Mouse (Mus musculus): Measurements from ENCODE around the gene Lgals2. TPM values are rescaled to one million over a fixed set of nuclear protein-coding genes. Genes with fewer than 3 reads are reported as not detected.

Lgals2 gene
- polyA plus RNA-seq, 1 experiment = 2.8 TPM

DNA sequence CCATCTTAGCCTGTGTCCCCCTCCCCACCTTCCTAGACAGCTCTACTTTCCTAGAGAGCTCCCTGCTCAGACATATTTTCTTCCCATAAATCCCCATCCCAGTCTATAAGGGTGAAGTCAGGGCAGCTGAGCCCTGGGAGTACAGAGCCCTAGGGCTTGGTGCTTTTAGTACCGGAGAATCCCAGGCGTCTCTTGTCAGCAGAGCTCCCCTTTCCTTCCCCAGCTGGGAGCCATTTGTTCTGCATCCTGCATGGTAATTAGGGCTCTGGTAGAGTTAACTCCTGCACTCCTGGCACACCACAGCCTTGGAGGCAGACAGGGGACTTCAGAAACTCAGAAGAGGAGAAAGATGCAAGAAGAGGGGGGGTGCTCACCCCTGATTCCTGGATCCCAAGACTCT, 15.6 kb downstream of the Lgals2 start:
- Histone ChIP-seq H3K27me3 (ENCODE audit: control insufficient read depth, insufficient read depth, low read length) (no peaks in the 10 kb centered on the region; the same call in 1 of the 2 replicates), H3K4me3 (ENCODE audit: control insufficient read depth, low read depth, low read length) (no peak overlapping the region), H3K27ac (ENCODE audit: control insufficient read depth, insufficient read depth, low read depth, low read length) (no peak overlapping the region), H3K4me1 (ENCODE audit: control insufficient read depth, insufficient read depth, low read length) (peaks cover 10% of the 10 kb centered on the region), H3K36me3 (ENCODE audit: control insufficient read depth, insufficient read depth, low read length) (no peaks in the 10 kb centered on the region)
- TF ChIP-seq POLR2A (IDR thresholded peaks at IDR 0.05; ENCODE audit: control insufficient read depth, low read depth, low read length) (no peak), CTCF (IDR thresholded peaks at IDR 0.05; ENCODE audit: control insufficient read depth, insufficient read depth, insufficient replicate concordance, low read depth, low read length) (no peak)

GRCm38 (mm10) chr15:78836086-78836621, 19.2 kb downstream of the Lgals2 start:
- Histone ChIP-seq H3K4me3 (ENCODE audit: control insufficient read depth, low read depth, low read length) (no peak overlapping the region), H3K4me1 (ENCODE audit: control insufficient read depth, insufficient read depth, low read length) (peaks cover 2% of the 10 kb centered on the region), H3K27me3 (ENCODE audit: control insufficient read depth, insufficient read depth, low read length) (no peaks in the 10 kb centered on the region), H3K36me3 (ENCODE audit: control insufficient read depth, insufficient read depth, low read length) (no peaks in the 10 kb centered on the region), H3K27ac (ENCODE audit: control insufficient read depth, insufficient read depth, low read depth, low read length) (no peak overlapping the region; the same call in 1 of the 2 replicates)
- TF ChIP-seq CTCF (IDR thresholded peaks at IDR 0.05; ENCODE audit: control insufficient read depth, insufficient read depth, insufficient replicate concordance, low read depth, low read length) (no peak), POLR2A (IDR thresholded peaks at IDR 0.05; ENCODE audit: control insufficient read depth, low read depth, low read length) (no peak)

- Histone ChIP-seq H3K4me3 (ENCODE audit: control insufficient read depth, low read depth, low read length) (no peak overlapping the region), H3K4me1 (ENCODE audit: control insufficient read depth, insufficient read depth, low read length) (peaks cover 2% of the 10 kb centered on the region), H3K27ac (ENCODE audit: control insufficient read depth, insufficient read depth, low read depth, low read length) (peak overlapping the region; percentile 37), H3K27me3 (ENCODE audit: control insufficient read depth, insufficient read depth, low read length) (no peaks in the 10 kb centered on the region), H3K36me3 (ENCODE audit: control insufficient read depth, insufficient read depth, low read length) (no peaks in the 10 kb centered on the region)
- no peak for TF ChIP-seq CTCF (IDR thresholded peaks at IDR 0.05; ENCODE audit: control insufficient read depth, insufficient read depth, insufficient replicate concordance, low read depth, low read length)
- TF ChIP-seq POLR2A (IDR thresholded peaks at IDR 0.05; ENCODE audit: control insufficient read depth, low read depth, low read length) = no peak
Observed at GRCm38 (mm10) chr15:78835200-78836085, 19.9 kb downstream of the Lgals2 start.

- peaks cover 2% of the 10 kb centered on the region for H3K4me1 ChIP-seq (ENCODE audit: control insufficient read depth, insufficient read depth, low read length)
- TF ChIP-seq CTCF (IDR thresholded peaks at IDR 0.05; ENCODE audit: control insufficient read depth, insufficient read depth, insufficient replicate concordance, low read depth, low read length) (no peak), POLR2A (IDR thresholded peaks at IDR 0.05; ENCODE audit: control insufficient read depth, low read depth, low read length) (no peak)
- H3K36me3 ChIP-seq (ENCODE audit: control insufficient read depth, insufficient read depth, low read length) = no peaks in the 10 kb centered on the region
- H3K27me3 ChIP-seq (ENCODE audit: control insufficient read depth, insufficient read depth, low read length) = no peaks in the 10 kb centered on the region
- no peak overlapping the region for H3K27ac ChIP-seq (ENCODE audit: control insufficient read depth, insufficient read depth, low read depth, low read length)
- no peak overlapping the region for H3K4me3 ChIP-seq (ENCODE audit: control insufficient read depth, low read depth, low read length)
Observed at GRCm38 (mm10) chr15:78834233-78835005, 20.9 kb downstream of the Lgals2 start.

- Histone ChIP-seq H3K27me3 (ENCODE audit: control insufficient read depth, insufficient read depth, low read length) (no peaks in the 10 kb centered on the region), H3K4me1 (ENCODE audit: control insufficient read depth, insufficient read depth, low read length) (peaks cover 2% of the 10 kb centered on the region), H3K36me3 (ENCODE audit: control insufficient read depth, insufficient read depth, low read length) (no peaks in the 10 kb centered on the region), H3K4me3 (ENCODE audit: control insufficient read depth, low read depth, low read length) (no peak overlapping the region), H3K27ac (ENCODE audit: control insufficient read depth, insufficient read depth, low read depth, low read length) (no peak overlapping the region)
- TF ChIP-seq POLR2A (IDR thresholded peaks at IDR 0.05; ENCODE audit: control insufficient read depth, low read depth, low read length) (no peak), CTCF (IDR thresholded peaks at IDR 0.05; ENCODE audit: control insufficient read depth, insufficient read depth, insufficient replicate concordance, low read depth, low read length) (no peak)
Observed at GRCm38 (mm10) chr15:78833582-78833981, 21.7 kb downstream of the Lgals2 start.

GRCm38 (mm10) chr15:78832701-78833123, 22.6 kb downstream of the Lgals2 start:
- no peak overlapping the region for H3K4me3 ChIP-seq (ENCODE audit: control insufficient read depth, low read depth, low read length)
- peaks cover 2% of the 10 kb centered on the region for H3K4me1 ChIP-seq (ENCODE audit: control insufficient read depth, insufficient read depth, low read length)
- H3K36me3 ChIP-seq (ENCODE audit: control insufficient read depth, insufficient read depth, low read length) = no peaks in the 10 kb centered on the region
- peak overlapping the region; percentile 51 for H3K27ac ChIP-seq (ENCODE audit: control insufficient read depth, insufficient read depth, low read depth, low read length)
- no peaks in the 10 kb centered on the region for H3K27me3 ChIP-seq (ENCODE audit: control insufficient read depth, insufficient read depth, low read length)
- TF ChIP-seq CTCF (IDR thresholded peaks at IDR 0.05; ENCODE audit: control insufficient read depth, insufficient read depth, insufficient replicate concordance, low read depth, low read length) (no peak), POLR2A (IDR thresholded peaks at IDR 0.05; ENCODE audit: control insufficient read depth, low read depth, low read length) (no peak)

Data from testis, adult 2 months (tissue).